Mouse (Mus musculus): Measurements from ENCODE around the gene Akap11. TPM values are rescaled to one million over a fixed set of nuclear protein-coding genes. Genes with fewer than 3 reads are reported as not detected.

Akap11 gene
- polyA plus RNA-seq, 1 experiment from 2014 or later: 6.9 TPM

DNA sequence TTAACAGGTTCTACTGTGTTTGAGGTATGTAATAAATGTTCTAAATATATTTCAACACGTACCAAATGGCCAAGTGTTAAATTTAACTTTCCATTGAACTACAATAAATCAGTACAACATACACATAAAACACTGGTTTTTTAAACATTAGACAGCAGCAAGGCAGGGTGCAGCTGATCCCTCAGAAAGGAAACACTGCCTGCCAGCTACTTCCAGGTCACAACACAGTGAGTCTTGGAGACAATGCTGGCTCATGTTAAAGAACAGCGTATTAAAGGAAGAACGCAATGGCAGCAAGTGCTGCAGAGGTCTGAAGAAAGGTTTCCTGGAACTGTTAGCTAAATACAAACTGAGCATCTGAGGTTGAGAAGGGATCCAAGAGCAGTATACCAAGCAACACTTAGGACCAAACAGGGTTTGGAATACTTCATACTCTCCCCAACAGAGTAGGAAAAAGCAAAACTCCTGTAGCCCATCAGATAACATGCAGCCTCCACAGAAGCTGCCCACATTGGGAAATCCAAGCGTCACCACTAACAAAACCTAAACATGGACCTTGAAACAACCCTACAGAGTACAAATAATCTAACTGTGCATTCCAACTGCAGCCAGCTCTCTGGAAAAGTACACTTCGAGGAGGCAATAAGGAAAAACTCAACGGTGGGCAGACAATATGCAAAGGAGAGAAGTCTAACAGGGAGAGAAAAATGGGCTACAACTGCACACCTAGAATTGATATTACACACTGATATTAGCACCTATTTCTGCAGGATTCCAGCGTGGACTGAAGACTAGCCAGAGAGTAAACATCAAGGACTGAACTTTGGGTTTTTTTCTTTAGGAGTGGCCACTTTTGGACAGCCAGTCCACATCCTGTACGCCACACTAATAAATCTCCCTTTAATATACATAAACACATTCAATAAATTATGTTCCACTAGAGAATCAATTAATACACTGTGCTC is 7.9 kb downstream of the Akap11 start:
- Histone ChIP-seq H3K36me3 (no peaks in the 10 kb centered on the region), H3K9me3 (replicated peaks) (no peaks in the 10 kb centered on the region), H3K27ac (peak overlapping the region; percentile 71), H3K4me2 (peak overlapping the region; percentile 29; the same call in 1 of the 2 replicates), H3K4me3 (replicated peaks) (no peak overlapping the region), H3K9ac (no peak overlapping the region), H3K4me1 (replicated peaks) (peaks cover 72% of the 10 kb centered on the region), H3K27me3 (no peaks in the 10 kb centered on the region)
- WGBS (ENCODE audit: insufficient replicate concordance): 63% methylated on average over 8 of the region's 8 CpGs
- DNase-seq (no peak), ATAC-seq (ENCODE audit: low read depth) (0 out of 2 replicates have a peak, but pooled peaks have one; percentile 29)

DNA sequence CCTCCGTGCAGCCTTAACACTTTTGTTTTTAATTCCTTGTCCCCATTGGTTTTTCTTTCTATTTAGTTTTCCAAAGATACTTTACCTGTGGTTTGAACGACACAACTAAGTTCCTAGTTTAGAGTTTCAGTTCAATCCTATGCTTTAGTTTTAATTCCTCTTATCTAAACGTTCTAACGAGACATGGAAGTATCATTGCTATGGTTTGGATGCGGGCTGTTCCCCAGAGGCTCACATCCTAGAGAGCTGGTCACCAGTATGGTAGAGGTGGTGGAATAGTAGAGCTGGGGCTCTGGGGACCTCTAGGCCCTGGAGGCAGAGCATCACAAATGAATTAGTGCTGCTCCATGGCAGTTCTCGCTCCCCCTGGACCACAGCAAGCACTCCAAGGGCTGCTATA is 9.7 kb downstream of the Akap11 start:
- no peak for ATAC-seq (ENCODE audit: low read depth)
- Histone ChIP-seq H3K4me3 (replicated peaks) (no peak overlapping the region), H3K4me1 (replicated peaks) (peaks cover 58% of the 10 kb centered on the region), H3K36me3 (no peaks in the 10 kb centered on the region), H3K4me2 (no peak overlapping the region), H3K9ac (no peak overlapping the region), H3K27me3 (no peaks in the 10 kb centered on the region), H3K27ac (no peak overlapping the region), H3K9me3 (replicated peaks) (no peaks in the 10 kb centered on the region)
- DNase-seq: no peak
- WGBS (ENCODE audit: insufficient replicate concordance): 77% methylated on average over 6 of the region's 6 CpGs

DNA sequence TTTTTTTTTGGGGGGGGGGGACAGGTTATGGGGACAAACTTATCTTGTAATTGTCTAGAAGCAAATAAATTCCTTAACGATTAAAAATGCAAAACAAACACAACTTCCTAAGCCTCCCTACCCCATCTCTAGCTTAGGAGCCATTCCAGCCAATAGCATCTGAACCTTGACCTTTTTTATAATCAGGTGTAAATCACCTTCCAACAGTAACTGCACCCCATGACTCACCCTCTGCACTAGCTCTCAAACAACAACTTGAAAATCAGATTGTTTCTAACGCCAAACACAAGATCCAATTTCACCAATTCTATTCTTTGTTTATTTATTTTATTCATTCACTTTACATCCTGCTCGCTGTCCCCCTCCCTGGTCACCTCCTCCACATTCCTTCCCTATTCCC is 10.1 kb downstream of the Akap11 start:
- H3K36me3 ChIP-seq: 0 out of 2 replicates have a peak, but pooled peaks cover 4% of the 10 kb centered on the region
- H3K4me3 ChIP-seq (replicated peaks): no peak overlapping the region
- H3K9ac ChIP-seq: no peak overlapping the region
- H3K27ac ChIP-seq: no peak overlapping the region
- ATAC-seq (ENCODE audit: low read depth): no peak
- no peaks in the 10 kb centered on the region for H3K9me3 ChIP-seq (replicated peaks)
- no peak for DNase-seq
- no peaks in the 10 kb centered on the region for H3K27me3 ChIP-seq
- 72% methylated on average over 3 of the region's 3 CpGs for WGBS (ENCODE audit: insufficient replicate concordance)
- no peak overlapping the region for H3K4me2 ChIP-seq
- H3K4me1 ChIP-seq (replicated peaks): peaks cover 54% of the 10 kb centered on the region

DNA sequence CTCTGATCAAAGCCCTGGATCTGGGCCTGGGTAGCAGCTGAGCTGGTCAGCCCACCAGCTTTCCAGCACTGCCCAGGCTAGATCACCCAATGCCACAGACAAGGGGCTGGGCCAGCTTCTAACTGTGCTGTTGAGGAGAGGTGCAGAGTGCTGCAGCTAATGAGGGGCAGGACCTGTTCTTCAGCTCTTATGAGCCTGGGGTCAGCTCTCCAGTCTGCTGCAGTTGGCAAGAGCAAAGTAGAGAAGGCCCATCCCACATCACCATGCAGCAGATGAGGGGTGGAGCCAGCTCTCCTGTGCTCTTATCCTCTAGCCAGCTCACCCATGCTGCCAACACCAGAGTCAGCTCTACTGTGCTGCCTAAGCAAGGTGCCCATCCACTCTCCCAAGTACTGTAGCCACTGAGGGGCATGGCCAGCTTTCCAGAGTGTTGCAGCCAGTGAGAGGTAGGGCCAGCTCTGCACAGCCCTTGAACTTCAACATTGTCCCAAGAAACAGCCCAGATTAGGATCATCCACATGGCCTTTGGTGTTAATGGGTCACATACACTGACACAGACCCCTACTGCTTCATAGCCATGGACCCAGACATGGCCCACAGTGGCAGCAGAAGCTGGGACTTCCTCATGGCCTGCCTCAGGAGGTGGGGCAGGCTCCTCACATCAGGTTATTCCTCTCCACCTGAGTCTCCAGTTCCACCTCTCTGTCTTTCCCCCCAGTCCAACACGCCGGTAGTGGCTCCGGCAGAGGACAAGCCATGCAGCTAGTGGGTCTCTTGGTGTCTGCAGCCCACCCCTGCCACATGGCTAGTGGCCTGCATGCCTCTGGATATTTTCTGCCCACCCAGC is 10.8 kb downstream of the Akap11 start:
- peak overlapping the region; percentile 20; the same call in 1 of the 2 replicates for H3K9ac ChIP-seq
- 90% methylated on average over 3 of the region's 3 CpGs for WGBS (ENCODE audit: insufficient replicate concordance)
- H3K27ac ChIP-seq: no peak overlapping the region; the same call in 1 of the 2 replicates
- no peaks in the 10 kb centered on the region for H3K27me3 ChIP-seq
- H3K4me2 ChIP-seq: no peak overlapping the region
- peaks cover 53% of the 10 kb centered on the region for H3K4me1 ChIP-seq (replicated peaks)
- DNase-seq: no peak
- H3K36me3 ChIP-seq: 0 out of 2 replicates have a peak, but pooled peaks cover 6% of the 10 kb centered on the region
- H3K9me3 ChIP-seq (replicated peaks): no peaks in the 10 kb centered on the region
- peak; percentile 77 for ATAC-seq (ENCODE audit: low read depth)
- no peak overlapping the region for H3K4me3 ChIP-seq (replicated peaks)

DNA sequence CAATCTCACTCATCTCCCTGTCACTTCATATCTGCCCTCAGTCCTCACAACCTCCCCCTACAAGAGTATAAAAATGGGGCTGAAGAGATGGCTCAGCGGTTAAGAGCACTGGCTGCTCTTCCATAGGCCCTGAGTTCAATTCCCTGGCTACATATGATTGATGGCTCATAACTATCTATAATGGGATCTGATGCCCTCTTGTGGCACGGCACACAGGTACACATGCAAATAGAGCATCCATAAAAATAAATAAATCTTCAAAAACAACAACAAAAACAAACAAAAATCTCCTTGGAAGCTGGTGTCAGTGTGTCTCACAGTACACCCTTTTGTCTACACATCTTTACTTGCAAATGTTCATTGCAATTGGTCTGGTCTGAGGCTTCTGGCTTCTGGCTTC is 11.5 kb downstream of the Akap11 start:
- Histone ChIP-seq H3K4me2 (no peak overlapping the region), H3K27me3 (no peaks in the 10 kb centered on the region), H3K36me3 (0 out of 2 replicates have a peak, but pooled peaks cover 6% of the 10 kb centered on the region), H3K9ac (no peak overlapping the region), H3K4me1 (replicated peaks) (peaks cover 49% of the 10 kb centered on the region), H3K4me3 (replicated peaks) (no peak overlapping the region), H3K9me3 (replicated peaks) (no peaks in the 10 kb centered on the region), H3K27ac (no peak overlapping the region)
- DNase-seq (no peak), ATAC-seq (ENCODE audit: low read depth) (no peak)
- WGBS (ENCODE audit: insufficient replicate concordance): 71% methylated on average over 2 of the region's 2 CpGs

DNA sequence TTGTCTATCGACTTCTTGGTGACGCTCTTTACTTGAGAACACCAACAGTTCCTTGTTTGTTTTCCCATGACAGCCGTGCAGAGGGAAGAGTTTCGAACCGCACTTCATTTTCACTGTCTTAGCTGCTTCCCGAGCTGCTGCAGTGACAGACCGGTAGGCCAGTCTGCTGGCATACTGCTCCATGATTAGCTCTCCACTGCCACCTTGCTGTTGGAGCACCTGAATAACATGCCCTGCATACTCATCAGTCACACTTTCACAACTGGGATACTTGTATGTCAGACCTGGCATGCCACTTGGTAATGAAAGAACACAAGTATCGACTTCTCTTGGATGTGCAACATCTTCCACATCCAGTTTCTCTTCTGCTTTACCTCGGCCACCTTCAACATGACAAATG is 25.9 kb downstream of the Akap11 start:
- Histone ChIP-seq H3K4me3 (replicated peaks) (no peak overlapping the region), H3K36me3 (peaks cover 68% of the 10 kb centered on the region), H3K27me3 (no peaks in the 10 kb centered on the region), H3K4me1 (replicated peaks) (no peaks in the 10 kb centered on the region), H3K27ac (no peak overlapping the region), H3K9ac (no peak overlapping the region), H3K9me3 (replicated peaks) (no peaks in the 10 kb centered on the region), H3K4me2 (no peak overlapping the region)
- WGBS (ENCODE audit: insufficient replicate concordance): 80% methylated on average over 9 of the region's 9 CpGs
- no peak for DNase-seq
- ATAC-seq (ENCODE audit: low read depth): no peak

DNA sequence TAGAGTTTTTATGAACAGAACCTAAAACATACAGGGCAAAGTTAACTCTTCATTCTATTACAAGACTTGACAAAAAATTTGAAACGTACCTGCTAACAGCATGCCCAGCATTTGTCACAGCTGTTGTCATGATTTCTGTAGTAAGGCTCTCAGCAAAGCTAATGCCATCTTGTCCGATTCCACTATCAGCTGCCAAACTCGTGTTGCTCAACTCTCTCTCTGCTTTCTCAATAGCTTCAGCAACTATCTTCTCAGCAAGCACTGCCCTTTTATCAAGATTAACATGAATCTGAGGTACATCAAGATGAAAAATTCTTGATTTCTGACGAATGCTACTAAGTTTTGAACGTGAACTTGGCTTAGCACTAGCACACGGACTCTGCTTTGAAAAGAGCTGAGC is 26.8 kb downstream of the Akap11 start:
- Histone ChIP-seq H3K9me3 (replicated peaks) (no peaks in the 10 kb centered on the region), H3K9ac (no peak overlapping the region), H3K27me3 (no peaks in the 10 kb centered on the region), H3K36me3 (peaks cover 74% of the 10 kb centered on the region), H3K27ac (no peak overlapping the region), H3K4me3 (replicated peaks) (no peak overlapping the region), H3K4me2 (no peak overlapping the region), H3K4me1 (replicated peaks) (no peaks in the 10 kb centered on the region)
- 75% methylated on average over 6 of the region's 6 CpGs for WGBS (ENCODE audit: insufficient replicate concordance)
- ATAC-seq (ENCODE audit: low read depth): no peak
- DNase-seq: no peak

DNA sequence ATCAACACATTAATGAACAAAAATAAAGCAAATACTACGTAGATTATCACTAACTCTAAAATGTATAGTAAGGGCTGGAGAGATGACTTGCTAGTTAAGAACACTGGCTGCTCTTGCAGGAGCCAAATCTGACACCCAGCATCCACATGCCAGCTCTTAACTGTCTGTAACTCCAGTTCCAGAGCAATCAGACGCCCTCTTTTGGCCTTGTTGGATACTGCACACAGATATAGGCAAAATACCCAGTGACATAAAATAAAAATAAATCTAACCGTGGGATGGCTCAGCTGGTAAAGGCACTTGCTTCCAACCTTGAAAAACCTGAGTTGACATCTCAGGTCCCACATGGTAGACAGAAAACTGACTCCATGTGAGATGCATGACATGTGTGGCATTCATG is 36.0 kb downstream of the Akap11 start:
- no peaks in the 10 kb centered on the region for H3K27me3 ChIP-seq
- no peak overlapping the region for H3K4me3 ChIP-seq (replicated peaks)
- H3K27ac ChIP-seq: no peak overlapping the region
- H3K9ac ChIP-seq: no peak overlapping the region
- ATAC-seq (ENCODE audit: low read depth) (no peak), DNase-seq (no peak)
- H3K36me3 ChIP-seq: peaks cover 23% of the 10 kb centered on the region
- peaks cover 4% of the 10 kb centered on the region; the same call in 1 of the 2 replicates for H3K9me3 ChIP-seq (replicated peaks)
- 69% methylated on average over 3 of the region's 3 CpGs for WGBS (ENCODE audit: insufficient replicate concordance)
- H3K4me2 ChIP-seq: no peak overlapping the region
- H3K4me1 ChIP-seq (replicated peaks): peaks cover 29% of the 10 kb centered on the region

DNA sequence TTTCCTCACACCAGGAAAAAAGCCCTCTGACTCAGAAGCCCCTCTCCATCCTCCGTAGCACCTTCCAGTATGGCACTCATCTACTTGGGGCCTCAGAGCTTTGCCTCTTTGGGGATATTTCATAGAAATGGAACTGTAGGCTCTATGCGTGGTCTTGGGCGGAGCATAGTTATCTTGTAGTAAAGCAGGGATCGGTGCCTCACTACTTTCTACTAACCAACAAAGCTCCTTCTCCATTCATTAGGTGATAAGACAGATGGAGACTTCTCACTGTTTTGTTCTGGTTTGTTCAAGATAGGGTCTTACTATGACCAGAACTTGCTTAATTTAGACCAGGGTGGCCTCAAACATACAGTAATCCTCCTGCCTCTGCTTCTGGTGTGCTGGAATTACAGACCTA is 39.9 kb downstream of the Akap11 start:
- Histone ChIP-seq H3K9me3 (replicated peaks) (peaks cover 4% of the 10 kb centered on the region; the same call in 1 of the 2 replicates), H3K4me2 (peak overlapping the region; percentile 55), H3K4me3 (replicated peaks) (no peak overlapping the region), H3K4me1 (replicated peaks) (peaks cover 43% of the 10 kb centered on the region), H3K36me3 (peaks cover 18% of the 10 kb centered on the region), H3K27ac (peak overlapping the region; percentile 93), H3K9ac (0 out of 2 replicates have a peak overlapping the region, but pooled peaks have one; percentile 33), H3K27me3 (no peaks in the 10 kb centered on the region)
- WGBS (ENCODE audit: insufficient replicate concordance): 24% methylated on average over 4 of the region's 4 CpGs
- ATAC-seq (ENCODE audit: low read depth) (peak; percentile 87), DNase-seq (peak; percentile 5)

DNA sequence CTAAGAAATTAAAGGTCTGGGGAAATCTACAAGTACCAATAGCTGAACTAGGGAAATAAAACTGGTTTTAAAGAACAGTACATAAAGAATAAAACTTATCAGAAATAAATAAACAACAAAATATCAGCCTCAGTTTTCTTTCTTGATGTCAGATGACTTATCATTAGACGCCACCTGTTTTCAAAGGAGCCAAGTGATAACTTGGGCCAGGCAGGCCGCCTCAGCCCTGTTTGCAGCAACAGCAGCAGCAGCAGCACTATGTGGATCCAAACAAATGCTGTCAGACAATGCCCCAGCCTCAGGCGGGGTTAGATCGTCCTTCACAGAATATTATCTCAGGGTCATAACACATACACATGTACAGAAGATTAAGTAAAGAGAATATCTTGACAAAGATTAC is 41.4 kb downstream of the Akap11 start:
- H3K36me3 ChIP-seq: peaks cover 15% of the 10 kb centered on the region
- WGBS (ENCODE audit: insufficient replicate concordance): 28% methylated on average over 4 of the region's 4 CpGs
- DNase-seq: peak; percentile 67
- peak; percentile 87 for ATAC-seq (ENCODE audit: low read depth)
- no peak overlapping the region for H3K4me3 ChIP-seq (replicated peaks)
- peak overlapping the region; percentile 32; the same call in 1 of the 2 replicates for H3K4me2 ChIP-seq
- peak overlapping the region; percentile 93 for H3K27ac ChIP-seq
- no peaks in the 10 kb centered on the region for H3K9me3 ChIP-seq (replicated peaks)
- peaks cover 43% of the 10 kb centered on the region for H3K4me1 ChIP-seq (replicated peaks)
- H3K9ac ChIP-seq: 0 out of 2 replicates have a peak overlapping the region, but pooled peaks have one; percentile 15
- no peaks in the 10 kb centered on the region for H3K27me3 ChIP-seq

DNA sequence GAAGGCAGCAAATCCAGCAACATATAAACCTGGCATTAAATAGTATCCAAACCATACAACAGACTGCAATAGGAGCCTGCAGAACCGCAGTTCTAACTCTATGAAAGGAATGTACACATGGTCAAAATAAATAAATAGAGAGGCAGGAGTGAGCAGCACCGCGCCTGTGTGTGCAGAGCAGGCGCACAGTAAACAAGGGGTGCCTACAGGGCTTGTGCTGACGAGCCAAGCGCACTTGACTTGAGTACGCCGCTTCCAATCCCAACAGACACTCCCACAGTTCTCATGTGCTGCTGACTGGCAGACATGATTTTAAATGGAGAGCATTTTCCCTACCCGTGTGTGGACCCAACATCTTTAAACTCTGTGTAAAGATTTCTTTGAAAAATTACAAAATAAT is 44.0 kb downstream of the Akap11 start:
- no peak overlapping the region for H3K27ac ChIP-seq
- WGBS (ENCODE audit: insufficient replicate concordance): 82% methylated on average over 9 of the region's 9 CpGs
- peaks cover 30% of the 10 kb centered on the region for H3K4me1 ChIP-seq (replicated peaks)
- ATAC-seq (ENCODE audit: low read depth) (no peak), DNase-seq (no peak)
- no peak overlapping the region for H3K4me3 ChIP-seq (replicated peaks)
- no peaks in the 10 kb centered on the region for H3K27me3 ChIP-seq
- H3K4me2 ChIP-seq: no peak overlapping the region
- H3K36me3 ChIP-seq: peaks cover 15% of the 10 kb centered on the region
- H3K9me3 ChIP-seq (replicated peaks): no peaks in the 10 kb centered on the region
- no peak overlapping the region for H3K9ac ChIP-seq

All from liver, embryonic 13.5 days (tissue).